Mouse (Mus musculus): Measurements from ENCODE around the gene Grm8. TPM values are rescaled to one million over a fixed set of nuclear protein-coding genes. Genes with fewer than 3 reads are reported as not detected.

Grm8 gene
- total and polyA plus RNA-seq, 3 experiments = 0.42 to 0.52 TPM; not detected in 1

DNA sequence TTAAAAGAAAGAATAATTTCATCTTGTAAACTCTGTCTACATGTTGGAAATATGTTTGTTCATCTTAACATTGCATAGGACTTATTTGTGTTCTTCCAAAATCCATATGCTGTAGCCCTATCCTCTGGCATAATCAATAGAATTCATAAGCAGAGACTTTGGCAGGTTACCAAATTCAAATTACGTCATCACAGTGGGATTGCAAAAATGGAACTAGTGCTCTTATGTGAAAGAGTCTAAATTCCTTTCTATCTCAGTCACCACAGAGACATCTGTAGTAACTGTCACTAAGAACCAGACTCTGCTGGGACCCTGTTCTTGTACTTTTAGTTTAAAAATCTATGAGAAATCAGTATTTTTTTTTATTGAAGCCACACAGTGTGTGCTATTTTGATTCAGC is 352.7 kb downstream of the Grm8 start:
- Histone ChIP-seq H3K4me1 (ENCODE audit: control insufficient read depth in 1 of 2, insufficient read depth in 2 of 2, low read length in 2 of 2) (no peaks in the 10 kb centered on the region), H3K4me3 (ENCODE audit: control insufficient read depth in 1 of 2, insufficient read depth in 1 of 2, low read depth in 2 of 2, low read length in 2 of 2) (no peak overlapping the region), H3K79me2 (ENCODE audit: control insufficient read depth, insufficient read depth, low read length, poor library complexity) (no peaks in the 10 kb centered on the region), H3K27me3 (ENCODE audit: control insufficient read depth in 1 of 2, insufficient read depth in 2 of 2, low read length in 2 of 2) (no peaks in the 10 kb centered on the region; a peak in 1 of 4 replicates), H3K9me3 (replicated peaks; ENCODE audit: insufficient read depth, low read length) (no peaks in the 10 kb centered on the region), H3K27ac (ENCODE audit: control insufficient read depth, low read depth, low read length) (no peak overlapping the region), H3K9ac (ENCODE audit: control insufficient read depth, low read depth, low read length, poor library complexity, severe bottlenecking) (no peak overlapping the region), H3K36me3 (ENCODE audit: control insufficient read depth in 1 of 2, insufficient read depth in 2 of 2, low read length in 2 of 2) (no peaks in the 10 kb centered on the region; a peak in 1 of 4 replicates)
- no peak for DNase-seq (ENCODE audit: low read depth, low spot score)
- TF ChIP-seq USF2 (IDR thresholded peaks at IDR 0.05; ENCODE audit: borderline replicate concordance in 1 of 2, insufficient read depth in 1 of 2, low read depth in 1 of 2, low read length in 2 of 2) = no peak
- no peak for TF ChIP-seq TCF12 (IDR thresholded peaks at IDR 0.05; ENCODE audit: low read depth, low read length)
- no peak for TF ChIP-seq MXI1 (IDR thresholded peaks at IDR 0.05; ENCODE audit: low read depth, low read length)
- TF ChIP-seq NRF1 (IDR thresholded peaks at IDR 0.05; ENCODE audit: insufficient read depth, low read depth, low read length, poor library complexity, severe bottlenecking) = no peak
- TF ChIP-seq MYC (IDR thresholded peaks at IDR 0.05; ENCODE audit: low read depth, low read length) = no peak
- no peak for TF ChIP-seq CHD2 (IDR thresholded peaks at IDR 0.05; ENCODE audit: low read length)
- no peak for TF ChIP-seq ZC3H11A (IDR thresholded peaks at IDR 0.05; ENCODE audit: low read depth, low read length)
- no peak for TF ChIP-seq GABPA (IDR thresholded peaks at IDR 0.05; ENCODE audit: low read depth, low read length)
- TF ChIP-seq EP300 (IDR thresholded peaks at IDR 0.05; ENCODE audit: low read depth in 1 of 2, low read length in 2 of 2) = no peak
- TF ChIP-seq RAD21 (IDR thresholded peaks at IDR 0.05; ENCODE audit: low read depth, low read length) = no peak

GRCm38 (mm10) chr6:27781371-27781770 is 353.6 kb downstream of the Grm8 start:
- no peaks in the 10 kb centered on the region for H3K79me2 ChIP-seq (ENCODE audit: control insufficient read depth, insufficient read depth, low read length, poor library complexity)
- DNase-seq (ENCODE audit: low read depth, low spot score) = no peak
- no peaks in the 10 kb centered on the region; a peak in 1 of 4 replicates for H3K27me3 ChIP-seq (ENCODE audit: control insufficient read depth in 1 of 2, insufficient read depth in 2 of 2, low read length in 2 of 2)
- H3K4me3 ChIP-seq (ENCODE audit: control insufficient read depth in 1 of 2, insufficient read depth in 1 of 2, low read depth in 2 of 2, low read length in 2 of 2) = no peak overlapping the region
- H3K36me3 ChIP-seq (ENCODE audit: control insufficient read depth in 1 of 2, insufficient read depth in 2 of 2, low read length in 2 of 2) = no peaks in the 10 kb centered on the region; a peak in 1 of 4 replicates
- H3K9me3 ChIP-seq (replicated peaks; ENCODE audit: insufficient read depth, low read length) = no peaks in the 10 kb centered on the region
- TF ChIP-seq POLR2AphosphoS5 (IDR thresholded peaks at IDR 0.05; ENCODE audit: borderline replicate concordance, low read depth, low read length) (no peak), NRF1 (IDR thresholded peaks at IDR 0.05; ENCODE audit: insufficient read depth, low read depth, low read length, poor library complexity, severe bottlenecking) (no peak), MYC (IDR thresholded peaks at IDR 0.05; ENCODE audit: low read depth, low read length) (no peak), MXI1 (IDR thresholded peaks at IDR 0.05; ENCODE audit: low read depth, low read length) (no peak)
- H3K4me1 ChIP-seq (ENCODE audit: control insufficient read depth in 1 of 2, insufficient read depth in 2 of 2, low read length in 2 of 2) = no peaks in the 10 kb centered on the region
- no peak overlapping the region for H3K9ac ChIP-seq (ENCODE audit: control insufficient read depth, low read depth, low read length, poor library complexity, severe bottlenecking)
- H3K27ac ChIP-seq (ENCODE audit: control insufficient read depth, low read depth, low read length) = no peak overlapping the region

GRCm38 (mm10) chr6:27775646-27776271 is 359.2 kb downstream of the Grm8 start:
- Histone ChIP-seq H3K27me3 (ENCODE audit: control insufficient read depth in 1 of 2, insufficient read depth in 2 of 2, low read length in 2 of 2) (no peaks in the 10 kb centered on the region; a peak in 1 of 4 replicates), H3K9ac (ENCODE audit: control insufficient read depth, low read depth, low read length, poor library complexity, severe bottlenecking) (no peak overlapping the region), H3K4me3 (ENCODE audit: control insufficient read depth in 1 of 2, insufficient read depth in 1 of 2, low read depth in 2 of 2, low read length in 2 of 2) (no peak overlapping the region), H3K79me2 (ENCODE audit: control insufficient read depth, insufficient read depth, low read length, poor library complexity) (no peaks in the 10 kb centered on the region), H3K4me1 (ENCODE audit: control insufficient read depth in 1 of 2, insufficient read depth in 2 of 2, low read length in 2 of 2) (no peaks in the 10 kb centered on the region), H3K36me3 (ENCODE audit: control insufficient read depth in 1 of 2, insufficient read depth in 2 of 2, low read length in 2 of 2) (no peaks in the 10 kb centered on the region), H3K27ac (ENCODE audit: control insufficient read depth, low read depth, low read length) (no peak overlapping the region), H3K9me3 (replicated peaks; ENCODE audit: insufficient read depth, low read length) (no peaks in the 10 kb centered on the region)
- TF ChIP-seq USF1 (IDR thresholded peaks at IDR 0.05; ENCODE audit: low read depth, low read length) (no peak), TCF12 (IDR thresholded peaks at IDR 0.05; ENCODE audit: low read depth, low read length) (no peak), KAT2A (conservative IDR thresholded peaks at IDR 0.05; ENCODE audit: low read depth, low read length) (no peak), GATA1 (IDR thresholded peaks at IDR 0.05; ENCODE audit: low read depth, low read length) (no peak), MYB (IDR thresholded peaks at IDR 0.05; ENCODE audit: low read depth, low read length) (no peak), RAD21 (IDR thresholded peaks at IDR 0.05; ENCODE audit: low read depth, low read length) (no peak), MEF2A (IDR thresholded peaks at IDR 0.05; ENCODE audit: extremely low read depth, insufficient replicate concordance, low read depth, low read length, poor library complexity, severe bottlenecking) (no peak), RCOR1 (IDR thresholded peaks at IDR 0.05; ENCODE audit: low read depth, low read length) (no peak), E2F4 (IDR thresholded peaks at IDR 0.05; ENCODE audit: borderline replicate concordance, low read depth, low read length) (no peak), JUND (IDR thresholded peaks at IDR 0.05; ENCODE audit: low read depth, low read length) (no peak), ZNF384 (IDR thresholded peaks at IDR 0.05; ENCODE audit: low read depth, low read length) (no peak), GABPA (IDR thresholded peaks at IDR 0.05; ENCODE audit: low read depth, low read length) (no peak), MAX (IDR thresholded peaks at IDR 0.05; ENCODE audit: low read length) (no peak), CTCF (IDR thresholded peaks at IDR 0.05 in 2 of 3, conservative IDR thresholded peaks at IDR 0.05 in 1 of 3; ENCODE audit: control insufficient read depth in 1 of 3, insufficient read depth in 1 of 3, low read depth in 2 of 3, low read length in 3 of 3, poor library complexity in 1 of 3, severe bottlenecking in 1 of 3) (no peak), MAZ (IDR thresholded peaks at IDR 0.05; ENCODE audit: low read depth, low read length) (no peak)
- DNase-seq (ENCODE audit: low read depth, low spot score) = no peak

All from MEL (cell line).